Mouse (Mus musculus) layer of hippocampus, postnatal 14 days (tissue): ENCODE measurements at regions not wholly inside any gene's neighbourhood (a gene's known extent, or its start where the extent isn't known, plus 50 kb on each side); places are given as distances from the start of the nearest gene placed in this dataset.

ENCODE experiments used
- DNase-seq, 2 experiments: peaks; one replicate each; pipeline ENCODE4 v3.0.0; 2021 to 2022; ENCODE audit warnings: low spot score in 2 of 2, mixed read lengths in 1 of 2

DNA sequence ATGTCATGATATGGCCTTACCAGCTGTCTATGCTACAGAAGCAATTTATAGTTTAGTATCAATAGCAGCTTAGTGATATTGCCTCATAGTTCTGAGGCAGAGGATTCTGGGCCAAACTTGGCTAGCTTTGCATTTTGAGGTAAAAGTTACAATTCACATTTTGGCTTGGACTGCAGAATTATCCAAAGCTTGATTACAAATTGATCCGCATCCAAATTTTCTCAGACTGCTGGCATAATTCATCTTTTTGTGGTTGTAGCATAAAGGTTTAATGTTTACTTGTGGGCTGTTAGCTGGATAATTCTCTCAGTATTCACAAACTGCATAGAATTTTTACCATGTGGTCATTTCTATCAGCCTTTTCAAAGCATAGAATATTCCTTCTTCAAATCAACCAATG, 589.9 kb upstream of the Pdcd1 start:
- DNase-seq = no peak

DNA sequence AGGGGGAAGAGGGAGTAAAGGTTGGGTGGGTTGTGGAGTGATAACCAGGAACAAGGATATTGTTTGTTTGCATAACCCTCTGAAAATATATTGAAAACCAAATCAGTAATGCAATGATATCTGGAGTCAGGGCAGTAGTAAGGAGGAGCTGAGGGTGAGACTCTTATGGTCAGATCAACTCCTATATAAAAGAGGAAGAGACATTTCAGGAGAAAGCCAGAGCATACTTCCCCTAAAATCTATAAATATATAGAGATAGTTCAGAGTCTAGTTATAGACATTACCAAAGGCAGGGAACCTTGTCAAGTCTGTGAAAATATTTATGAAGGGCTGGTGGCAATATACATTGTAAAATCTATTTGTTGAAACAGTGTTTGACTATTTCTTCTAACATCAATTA, 605.9 kb upstream of the Pdcd1 start:
- no peak for DNase-seq

DNA sequence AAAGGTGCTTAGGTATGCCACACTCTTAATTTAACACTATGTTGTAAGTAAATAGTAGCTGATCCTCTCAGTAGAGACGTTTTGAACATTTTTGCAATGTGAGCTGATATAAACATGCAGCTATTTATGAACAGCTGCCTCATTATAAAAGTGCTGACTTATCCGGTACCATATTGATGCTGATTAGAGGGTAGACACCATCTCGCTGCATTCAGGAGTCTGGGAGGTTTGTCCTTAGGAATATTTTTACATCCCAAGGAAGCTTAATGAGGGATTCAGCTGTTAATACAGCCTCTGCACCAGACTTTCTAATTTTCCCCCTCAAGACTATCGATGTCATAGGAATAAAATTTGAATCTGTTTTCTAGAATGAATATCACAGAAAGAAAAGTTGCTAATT, 619.3 kb upstream of the Pdcd1 start:
- DNase-seq = peak in 1 of 2 experiments; percentile 32

DNA sequence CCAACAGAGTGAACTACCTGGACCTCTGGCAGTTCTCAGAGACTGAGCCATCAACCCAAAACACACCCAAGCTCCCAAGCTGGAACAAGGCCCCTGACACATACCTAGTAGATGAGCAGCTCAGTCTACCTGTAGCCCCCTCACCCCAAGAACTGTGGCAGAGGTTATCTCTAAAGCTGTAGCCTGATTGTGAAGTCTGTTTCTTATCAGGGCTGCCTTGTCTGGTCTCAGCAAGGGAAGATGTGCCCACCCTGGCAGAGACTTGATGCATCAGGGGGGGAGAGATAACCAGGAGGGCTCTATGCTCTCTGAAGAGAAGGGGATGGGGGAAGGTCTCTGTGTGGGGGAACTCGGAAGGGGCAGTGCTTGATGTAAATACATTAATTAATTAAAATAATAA, 612.9 kb upstream of the Fam174a start:
- no peak for DNase-seq

DNA sequence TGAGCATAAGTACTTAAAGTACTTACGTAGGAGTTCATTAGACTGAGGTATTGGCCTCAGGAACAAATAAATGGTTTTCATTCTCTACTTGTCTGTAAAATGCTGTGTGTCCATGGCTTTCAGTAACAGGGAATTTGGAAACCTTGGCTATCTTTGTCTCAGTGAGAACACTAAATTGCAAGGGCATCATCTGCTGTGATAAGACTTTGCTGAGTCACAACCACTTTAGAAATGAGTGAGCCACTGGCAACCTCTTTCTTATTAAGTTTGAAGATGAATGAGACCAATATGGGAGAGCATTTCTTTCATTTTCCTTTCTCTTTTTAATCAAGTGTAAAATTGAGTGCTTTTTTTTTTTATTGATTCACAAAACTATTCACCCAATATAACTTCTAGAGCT, 611.7 kb upstream of the Fam174a start:
- DNase-seq = no peak

DNA sequence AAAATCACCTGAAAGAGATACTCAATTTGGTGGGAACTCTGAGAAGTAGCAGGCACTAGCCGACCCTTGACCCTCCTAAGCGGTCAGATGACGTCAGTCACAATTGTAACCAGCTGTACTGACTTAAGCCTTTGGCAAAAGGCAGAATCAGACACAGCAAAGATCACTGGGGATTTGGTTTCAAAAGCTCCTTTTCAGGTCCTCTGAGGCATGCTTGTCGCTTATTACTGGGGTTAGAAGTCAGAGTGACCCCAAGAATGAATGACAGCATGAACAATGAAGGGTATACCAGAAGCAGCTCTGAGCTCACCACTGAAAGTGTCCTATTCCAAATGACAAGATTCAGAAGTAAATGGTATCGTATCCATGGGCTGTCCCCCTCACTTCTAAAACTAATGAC, 600.6 kb upstream of the Fam174a start:
- no peak for DNase-seq

DNA sequence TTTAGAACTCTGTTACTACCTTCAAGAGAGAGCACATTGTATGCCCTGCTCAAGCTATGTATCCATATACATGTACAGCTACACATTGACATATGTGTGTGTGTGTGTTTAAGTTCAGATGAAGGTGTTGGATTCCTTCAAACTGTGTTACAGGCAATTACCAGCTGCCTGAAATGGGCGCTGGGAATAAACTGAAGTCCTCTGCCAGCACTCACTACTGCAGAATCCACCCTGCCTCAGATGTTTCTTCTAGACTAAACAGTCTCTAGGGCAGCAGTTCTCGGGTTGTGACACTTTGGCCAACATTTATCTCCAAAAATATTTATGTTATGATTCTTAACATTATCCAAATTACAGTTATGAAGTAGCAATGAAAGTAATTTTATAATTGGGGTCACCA, 595.7 kb upstream of the Fam174a start:
- no peak for DNase-seq

DNA sequence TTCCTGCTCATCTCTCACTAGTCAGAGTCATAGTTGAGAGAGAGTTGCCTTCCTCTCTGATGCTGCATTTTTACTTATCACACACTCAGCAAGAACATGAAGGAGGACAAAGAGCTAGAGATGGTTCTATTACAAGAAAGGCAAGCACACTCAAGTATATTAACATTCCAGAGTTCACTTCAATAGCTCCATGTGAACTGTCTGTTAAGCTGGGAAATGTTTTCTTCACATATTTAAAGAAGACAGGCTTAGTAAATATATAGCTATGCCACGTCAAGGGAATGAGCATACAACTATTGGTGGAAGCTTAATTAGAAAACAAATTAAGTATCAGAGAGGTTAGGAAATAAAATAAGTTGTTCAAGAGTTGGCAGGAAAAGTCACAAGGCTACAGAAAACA, 559.9 kb upstream of the Fam174a start:
- DNase-seq = no peak

DNA sequence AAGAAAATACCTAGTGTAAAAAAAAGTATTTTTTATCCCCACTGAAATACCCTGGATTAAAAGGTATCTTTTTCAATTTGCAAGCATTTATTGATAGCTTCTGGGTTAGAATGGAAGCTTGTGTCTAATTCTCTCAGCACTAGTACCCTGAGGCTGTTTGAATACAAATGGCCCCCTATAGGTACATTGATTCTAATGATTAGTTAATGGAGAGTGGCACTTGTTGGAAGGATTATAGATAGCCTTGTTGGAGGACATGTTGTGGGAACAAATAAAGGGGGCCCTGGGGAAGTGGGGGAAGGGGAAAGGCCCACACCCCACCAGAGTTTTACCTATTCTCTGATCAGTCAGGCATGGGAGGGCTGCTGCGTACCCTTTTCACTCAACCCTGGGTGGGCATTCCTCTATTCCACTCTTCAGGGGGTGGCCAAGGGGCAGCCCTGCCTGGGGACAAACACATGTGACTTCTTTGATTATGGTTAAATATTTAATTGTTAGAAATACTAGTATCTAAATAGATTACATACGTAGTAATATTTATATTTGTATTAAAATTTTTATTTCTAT, 524.3 kb upstream of the Fam174a start:
- no peak for DNase-seq

DNA sequence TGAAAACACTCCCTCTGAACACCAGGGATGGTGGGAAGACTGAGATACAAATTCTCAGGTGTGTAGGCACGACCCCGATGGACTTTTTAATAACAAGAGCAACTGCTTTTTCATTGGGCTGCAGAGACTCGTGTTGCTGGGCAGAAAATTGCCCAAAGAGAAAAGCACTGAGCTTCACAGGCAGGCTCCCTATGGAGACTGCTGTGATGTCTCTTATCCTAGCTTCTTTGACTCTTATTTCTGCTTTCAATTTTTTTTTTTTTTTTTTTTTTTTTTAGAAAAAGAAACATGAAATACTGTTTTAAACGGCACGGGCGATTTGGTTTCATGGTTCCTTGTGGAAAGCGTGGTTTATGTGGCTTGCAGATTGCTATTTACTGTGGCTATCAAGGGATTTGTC, 522.8 kb upstream of the Fam174a start:
- DNase-seq = no peak

DNA sequence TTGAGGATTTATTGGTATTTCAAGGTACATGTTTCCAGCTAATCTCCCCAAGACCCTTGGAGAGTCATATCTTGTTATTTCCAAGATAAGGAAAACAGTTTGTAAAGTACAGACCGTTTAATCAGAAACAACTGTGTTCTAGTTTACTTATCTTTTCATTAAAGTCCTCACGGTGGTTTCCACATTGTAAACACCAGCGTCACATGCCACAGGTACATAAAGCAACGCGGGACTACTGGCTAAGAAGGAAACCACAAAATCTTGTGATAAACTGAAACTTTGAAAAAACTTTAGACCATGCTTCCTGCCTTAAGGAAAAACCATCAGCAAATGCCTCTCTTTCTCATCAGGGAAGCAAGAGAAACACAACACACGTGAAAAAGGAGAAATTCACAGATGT, 522.4 kb upstream of the Fam174a start:
- DNase-seq = no peak

DNA sequence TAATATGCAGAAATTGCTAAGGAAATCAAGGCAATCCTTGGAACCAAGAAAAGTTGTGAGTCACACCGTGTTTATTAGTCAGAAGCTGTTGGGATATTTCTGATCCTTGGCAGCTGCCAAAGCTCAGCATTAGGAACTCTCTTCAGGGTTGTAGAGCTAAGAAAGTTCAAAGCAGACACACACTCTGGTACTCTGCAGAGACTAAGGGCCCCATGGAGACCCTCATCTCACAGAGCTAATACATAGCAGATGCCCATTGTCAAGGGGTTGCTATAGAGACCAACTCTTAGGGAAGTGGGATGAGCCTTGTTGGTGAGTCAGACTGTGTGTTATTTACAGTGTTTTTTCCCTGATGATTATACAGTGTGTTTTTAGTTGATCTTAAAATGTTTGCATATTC, 517.4 kb upstream of the Fam174a start:
- DNase-seq = no peak

DNA sequence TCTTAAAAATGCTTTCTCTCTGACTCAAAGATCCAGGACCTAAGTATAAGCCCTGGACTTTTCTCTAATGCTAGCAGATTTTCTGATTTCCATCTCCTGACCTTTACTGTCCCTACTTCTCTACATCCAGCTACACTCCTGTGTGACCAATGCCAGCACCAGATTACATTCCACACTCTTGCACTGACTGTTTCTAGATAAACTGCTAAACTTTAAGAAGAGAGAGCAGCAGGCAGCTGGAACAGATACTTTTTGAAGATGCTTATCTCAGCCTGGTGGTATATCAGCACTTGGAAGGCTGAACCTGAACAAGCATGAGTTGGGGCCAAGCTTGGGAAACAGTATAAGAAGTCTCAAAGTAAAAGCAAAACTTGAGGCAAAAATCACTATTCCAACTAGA, 509.7 kb upstream of the Fam174a start:
- no peak for DNase-seq

DNA sequence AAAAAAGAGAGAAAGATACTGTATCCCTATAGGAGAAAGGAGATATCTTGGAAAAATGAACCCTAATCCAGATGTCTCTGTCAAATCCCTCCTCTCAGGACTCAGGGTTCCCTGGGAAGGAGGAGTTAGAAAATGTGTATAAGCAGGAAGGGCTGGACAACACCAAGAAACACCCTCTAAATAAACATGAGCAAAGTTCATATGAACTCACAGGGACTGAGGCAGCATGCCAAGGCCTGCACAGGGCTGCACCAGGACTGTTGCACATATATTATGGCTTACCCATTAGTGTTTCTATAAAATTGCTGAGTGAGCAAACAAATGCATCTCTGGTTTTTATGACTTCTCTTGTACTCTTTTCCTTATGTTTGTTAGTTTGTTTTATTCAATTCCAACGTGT, 508.5 kb upstream of the Fam174a start:
- no peak for DNase-seq

DNA sequence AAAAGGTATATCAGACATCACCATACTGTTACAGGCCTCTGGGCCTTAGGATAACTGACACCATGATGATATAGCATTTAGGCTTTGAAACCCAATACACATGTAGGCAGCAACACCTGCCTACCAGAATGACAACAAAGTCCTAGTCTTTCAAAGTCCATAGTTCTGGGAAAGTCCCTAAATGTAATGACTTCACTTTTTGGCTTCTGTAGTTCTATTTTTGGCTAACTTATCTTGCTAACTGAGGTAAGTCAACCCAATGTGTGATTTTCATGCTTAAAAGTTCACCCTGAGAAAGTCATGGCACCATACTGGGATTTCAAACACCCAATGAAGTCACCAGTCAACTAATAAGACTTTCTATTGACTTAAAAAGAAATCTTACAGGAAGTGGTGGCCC, 485.8 kb upstream of the Fam174a start:
- no peak for DNase-seq

DNA sequence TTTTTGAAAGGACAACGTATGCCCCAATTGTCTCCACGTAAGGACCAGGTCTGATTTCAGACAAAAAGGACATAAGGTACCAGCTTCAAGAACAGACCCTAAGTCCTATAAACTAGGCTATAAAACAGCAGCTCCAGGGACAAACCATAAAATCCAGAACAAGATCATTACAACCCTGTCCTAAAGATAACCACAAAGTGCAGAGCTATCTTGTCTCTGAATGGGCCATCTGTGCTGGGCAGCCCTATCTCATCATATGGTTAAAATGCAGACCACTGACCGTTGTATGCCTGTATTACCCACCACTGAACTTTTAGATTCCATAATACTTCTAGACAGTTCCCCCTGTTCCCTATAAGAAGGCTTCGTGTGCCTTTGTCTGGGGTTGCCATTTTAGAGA, 477.4 kb upstream of the Fam174a start:
- no peak for DNase-seq

DNA sequence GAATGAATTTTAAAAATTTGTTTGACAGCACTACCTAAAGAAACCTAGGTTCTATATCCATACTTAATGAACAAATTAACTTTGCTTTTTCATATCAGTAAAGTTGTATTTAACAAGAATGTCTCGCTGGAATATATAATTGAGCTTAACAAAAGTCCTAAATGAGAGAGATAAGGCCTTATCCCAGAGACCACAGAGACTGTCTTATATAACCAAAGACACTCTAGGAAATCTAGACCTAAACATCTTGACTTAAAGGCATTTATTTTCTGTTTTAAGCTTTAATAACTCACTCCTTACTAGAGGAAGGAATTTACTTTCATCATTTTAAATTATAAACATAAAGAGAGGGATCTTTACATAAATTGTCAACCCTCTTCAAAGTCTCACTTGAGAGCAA, 461.9 kb upstream of the Fam174a start:
- DNase-seq = no peak

DNA sequence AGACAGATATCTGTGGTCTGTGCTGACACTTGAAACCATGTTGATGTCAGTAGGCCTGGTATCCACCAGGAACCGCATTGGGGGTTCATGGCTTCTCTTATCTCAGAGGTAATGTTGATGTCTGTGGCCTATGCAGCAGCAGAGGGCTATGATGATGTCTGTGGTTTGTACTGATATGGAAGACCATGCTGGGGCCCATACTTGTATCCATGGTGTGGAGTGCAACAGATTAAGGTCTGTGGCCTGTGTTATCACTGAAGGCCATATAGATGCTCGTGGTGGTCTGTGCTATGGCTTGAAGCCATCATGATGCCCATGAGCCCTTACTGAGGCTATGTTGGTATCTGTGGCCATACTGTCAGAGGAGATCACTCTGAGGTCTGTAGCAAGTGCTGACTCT, 455.0 kb upstream of the Fam174a start:
- no peak for DNase-seq

DNA sequence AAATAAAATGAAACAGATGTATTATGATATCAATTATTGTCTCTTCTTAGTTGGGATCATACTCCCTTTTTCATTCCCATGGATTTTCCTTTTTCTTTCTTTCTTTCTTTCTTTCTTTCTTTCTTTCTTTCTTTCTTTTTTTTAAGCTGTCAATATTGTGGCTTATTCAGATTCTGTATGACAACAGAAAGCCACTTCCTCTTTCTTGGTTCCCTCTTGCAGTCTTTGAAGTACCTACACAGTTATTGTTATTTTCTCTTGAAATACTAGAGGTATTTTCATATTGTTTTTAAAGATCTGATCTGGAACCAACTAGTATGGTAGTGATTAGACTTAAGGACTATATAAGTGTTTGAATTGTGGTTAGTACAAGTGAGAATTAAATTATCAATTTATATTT, 444.6 kb upstream of the Fam174a start:
- no peak for DNase-seq

DNA sequence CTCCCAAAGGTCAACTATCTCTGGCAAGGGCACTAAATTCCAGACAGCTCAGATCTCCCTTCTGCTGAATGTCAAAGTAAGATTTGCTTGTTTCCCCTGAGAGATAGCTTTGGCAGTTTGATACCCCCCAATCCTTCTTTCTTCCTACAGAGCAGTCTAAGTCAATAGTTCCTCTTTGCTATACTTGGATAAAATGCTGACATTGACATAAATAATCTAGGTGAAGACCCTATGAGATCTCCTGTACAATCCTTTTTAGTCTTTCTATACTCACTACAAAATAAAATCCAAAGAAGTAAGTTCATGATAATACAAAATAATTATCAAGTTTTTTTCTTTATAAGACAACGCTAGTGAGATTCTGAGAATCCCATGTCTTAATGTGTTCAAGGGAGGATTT, 432.9 kb upstream of the Fam174a start:
- no peak for DNase-seq

DNA sequence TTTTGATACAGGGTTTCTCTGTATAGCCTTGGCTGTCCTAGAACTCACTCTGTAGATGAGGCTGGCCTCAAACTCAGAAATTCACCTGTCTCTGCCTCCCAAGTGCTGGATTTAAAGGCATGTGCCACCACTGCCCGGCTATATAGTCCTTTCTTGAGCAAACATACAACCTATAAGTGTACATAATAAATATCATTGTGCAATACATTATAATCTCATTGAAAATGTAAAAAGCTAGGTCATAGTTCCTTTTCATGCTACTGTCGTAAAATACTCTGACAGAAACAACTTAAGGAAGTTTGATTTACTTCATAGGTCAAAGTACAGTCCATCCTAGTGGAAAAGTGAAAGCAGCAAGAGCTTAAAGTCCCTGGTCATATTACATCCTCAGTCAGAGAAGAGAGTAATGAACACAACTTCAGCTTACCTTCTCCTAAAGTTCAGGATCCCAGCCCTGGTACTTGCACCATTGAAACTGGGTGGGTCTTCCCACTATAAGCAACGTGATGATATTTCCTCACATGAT, 408.4 kb upstream of the Fam174a start:
- DNase-seq = no peak

DNA sequence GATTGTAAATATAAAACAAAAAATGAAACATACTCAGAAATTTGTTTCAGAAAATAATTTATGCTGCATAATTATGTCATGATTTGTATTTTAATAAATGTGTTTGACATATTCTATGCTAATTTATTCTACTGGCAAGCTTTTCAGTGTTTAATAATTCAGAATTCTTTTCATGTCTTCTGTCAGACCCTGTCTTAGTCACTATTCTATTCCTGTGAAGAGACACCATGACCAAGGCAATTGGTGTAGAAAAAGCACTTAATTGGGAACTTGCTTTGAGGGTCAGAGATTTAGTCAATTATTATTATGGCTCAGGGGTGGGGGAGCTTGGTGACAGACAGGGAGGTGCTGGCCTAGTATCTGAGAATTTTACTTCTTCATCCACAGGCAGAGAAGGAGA, 402.6 kb upstream of the Fam174a start:
- no peak for DNase-seq
